Mouse (Mus musculus) spleen, adult 2 months (tissue): ENCODE results near the gene Srsf2.

Experiments
- CTCF ChIP-seq: fragments of 200-500 bp; IDR thresholded peaks from 2 replicates; pipeline ENCODE4 v1.5.1; 2011; ENCODE audit warnings: mild to moderate bottlenecking, inconsistent platforms; ENCODE audit not compliant: insufficient read depth, insufficient read length, insufficient replicate concordance; ENCODE audit errors: extremely low read depth
- POLR2A ChIP-seq: fragments of 200-500 bp; IDR thresholded peaks from 2 replicates; pipeline ENCODE4 v1.6.1; 2011; ENCODE audit warnings: low read depth, low read length, inconsistent platforms

DNA sequence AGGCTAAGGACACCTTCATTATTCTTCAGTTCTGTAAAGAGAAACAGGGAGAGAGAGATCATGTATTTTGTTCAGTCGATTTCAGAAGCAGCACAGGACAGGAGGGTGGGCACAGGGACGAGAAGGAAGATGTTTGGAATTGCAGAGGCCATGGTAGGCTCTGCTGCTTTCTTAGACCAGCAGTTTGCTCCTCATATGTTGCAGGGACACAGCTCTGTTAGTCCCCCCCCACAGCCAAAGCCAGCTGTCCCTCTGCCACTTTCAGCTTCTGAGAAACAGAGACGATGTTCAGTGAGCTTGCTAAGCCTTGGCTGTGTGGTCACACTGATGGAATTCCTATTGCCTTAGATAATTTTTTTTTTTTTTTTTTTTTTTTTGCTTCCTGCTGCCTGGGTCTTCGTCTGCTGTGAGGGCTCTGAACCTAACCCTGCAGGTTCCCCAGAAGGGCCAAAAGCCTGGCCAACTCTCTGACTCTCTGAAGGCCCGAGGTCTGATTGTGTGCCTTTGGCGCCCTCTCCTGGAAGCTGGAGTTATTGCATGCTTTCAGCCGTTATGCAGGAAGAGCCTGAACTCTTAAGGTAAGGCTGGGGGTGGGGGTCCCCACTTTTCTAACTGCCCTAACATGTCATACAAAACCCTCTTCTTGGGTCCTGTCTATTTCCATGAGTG, 44.8 kb downstream of the Srsf2 start:
- TF ChIP-seq CTCF (peak; percentile 90; the same call in 1 of the 2 replicates), POLR2A (no peak)
